Mouse (Mus musculus) hindbrain, embryonic 11.5 days (tissue): ENCODE measurements around the gene Atp5k. TPM values are rescaled to one million over a fixed set of nuclear protein-coding genes. Genes with fewer than 3 reads are reported as not detected.

Source experiments
- ATAC-seq: fragments of 200-750 bp; cut with Nextera tagmentation; 2 replicates; pipeline ENCODE4 v1.8.0; 2017; ENCODE audit warnings: mild to moderate bottlenecking, moderate TSS enrichment, moderate library complexity; ENCODE audit not compliant: low FRiP score
- DNase-seq: peaks from one replicate; pipeline ENCODE4 v3.0.0-alpha.2; 2015; ENCODE audit warnings: low spot score
- H3K27ac ChIP-seq: fragments of 300-500 bp; sonication (generic); 2 replicates; pipeline ENCODE4 v1.5.1; 2014; ENCODE audit warnings: mild to moderate bottlenecking, low read depth, low read length
- H3K27me3 ChIP-seq: fragments of 300-500 bp; sonication (generic); 2 replicates; pipeline ENCODE4 v1.6.1; 2014; ENCODE audit warnings: mild to moderate bottlenecking, low read length, moderate library complexity, mixed read lengths; ENCODE audit not compliant: control insufficient read depth, insufficient read depth
- H3K36me3 ChIP-seq: fragments of 300-500 bp; sonication (generic); 2 replicates; pipeline ENCODE4 v1.6.1; 2014; ENCODE audit warnings: mild to moderate bottlenecking, low read length, moderate library complexity, mixed read lengths; ENCODE audit not compliant: control insufficient read depth, insufficient read depth
- H3K4me1 ChIP-seq: fragments of 300-500 bp; sonication (generic); replicated peaks from 2 replicates; pipeline ENCODE4 v1.6.1; 2014; ENCODE audit warnings: low read length, mixed read lengths; ENCODE audit not compliant: control insufficient read depth, insufficient read depth
- H3K4me2 ChIP-seq: fragments of 300-500 bp; sonication (generic); replicated peaks from 2 replicates; pipeline ENCODE4 v1.6.1; 2014; ENCODE audit warnings: mild to moderate bottlenecking, low read depth, low read length
- H3K4me3 ChIP-seq: fragments of 300-500 bp; sonication (generic); 2 replicates; pipeline ENCODE4 v1.5.1; 2014; ENCODE audit warnings: low read depth, low read length
- H3K9ac ChIP-seq: fragments of 300-500 bp; sonication (generic); 2 replicates; pipeline ENCODE4 v1.6.1; 2014; ENCODE audit warnings: low read depth, low read length
- H3K9me3 ChIP-seq: fragments of 300-500 bp; sonication (generic); 2 replicates; pipeline ENCODE4 v1.6.1; 2016; ENCODE audit warnings: low read length; ENCODE audit not compliant: control insufficient read depth
- WGBS: fragments of 180-500 bp; shearing (Covaris S2); extraction: QIAGEN DNeasy Blood & Tissue Kit; methylation state at CpG from one replicate; pipeline ENCODE4 v1.1.7; 2014; 5-methylcytosine and 5-hydroxymethylcytosine counted together
- polyA plus RNA-seq: library from polyadenylated mRNA; unstranded; fragments of >200 nt; fragmentation: Nextera tagmentation; extraction: Ambion mirVana; gene quantifications from 2 replicates; pipeline ENCODE4 v1.2.1, GENCODE M21; 2014

Atp5k gene
- polyA plus RNA-seq, 1 experiment from 2014 or later, result 390 TPM

DNA sequence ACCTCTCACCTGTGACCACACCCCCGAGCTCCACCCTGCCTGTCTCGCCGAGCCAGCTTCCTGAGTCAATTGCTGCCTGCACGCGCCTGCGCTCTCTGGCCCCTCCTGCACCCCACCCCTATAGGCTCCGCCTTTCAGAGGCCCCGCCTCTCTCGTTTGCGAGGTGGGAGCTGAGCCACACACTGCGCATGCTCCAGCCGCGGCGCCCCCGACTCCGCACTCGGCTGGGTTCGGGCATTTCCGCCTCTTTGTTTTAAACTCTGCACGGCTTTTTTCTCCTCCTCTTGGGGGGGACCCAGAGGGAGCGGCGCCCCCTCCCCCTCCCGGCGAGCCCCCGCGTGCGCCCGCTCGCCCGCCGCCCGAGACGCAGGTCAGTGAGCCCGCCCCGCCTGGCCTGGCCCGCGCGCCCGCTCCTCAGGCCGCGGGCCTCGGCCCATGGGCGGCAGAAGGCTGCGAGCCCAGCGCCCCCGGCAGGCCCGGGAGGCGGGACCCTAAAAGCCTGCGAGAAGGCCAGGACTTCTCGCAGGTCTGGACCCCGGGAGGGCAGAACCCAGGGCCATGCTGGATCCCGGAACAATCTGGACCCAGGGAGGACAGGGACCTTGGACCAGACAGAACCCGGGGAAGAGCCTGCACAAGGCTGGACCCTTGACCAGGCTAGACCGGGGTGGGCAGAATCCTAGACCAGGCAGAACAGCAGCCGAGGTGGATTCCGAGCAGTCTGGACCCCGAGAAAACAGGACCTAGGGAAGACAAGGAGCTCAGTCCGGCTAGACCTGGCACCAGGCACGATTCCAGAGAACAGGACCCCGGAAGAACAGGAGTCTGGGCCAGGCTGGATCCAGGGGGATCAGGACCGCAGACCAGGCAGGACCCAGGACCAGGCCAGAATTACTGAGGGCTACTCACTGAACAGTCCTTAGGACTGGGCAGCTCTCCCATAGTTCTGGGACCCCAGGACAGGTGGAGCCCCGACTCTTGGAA is 27.1 kb upstream of the Atp5k start, which contains the start of gene Pcgf3:
TSS of gene Pcgf3 (plus strand) at position 151 of the 984 bp plus-strand sequence.
- Histone ChIP-seq H3K27ac (peak within 1 kb of the TSS; percentile 87), H3K9ac (peak within 1 kb of the TSS; percentile 99), H3K36me3 (no peaks in the 10 kb centered on the region), H3K4me1 (peaks cover 11% of the 10 kb centered on the region), H3K9me3 (no peaks in the 10 kb centered on the region), H3K4me3 (peak within 1 kb of the TSS; percentile 96), H3K4me2 (peak within 1 kb of the TSS; percentile 95), H3K27me3 (no peaks in the 10 kb centered on the region)
- ATAC-seq (peak; percentile 97), DNase-seq (peak; percentile 98)
- WGBS, result 1% methylated on average over 58 of the region's 62 CpGs

DNA sequence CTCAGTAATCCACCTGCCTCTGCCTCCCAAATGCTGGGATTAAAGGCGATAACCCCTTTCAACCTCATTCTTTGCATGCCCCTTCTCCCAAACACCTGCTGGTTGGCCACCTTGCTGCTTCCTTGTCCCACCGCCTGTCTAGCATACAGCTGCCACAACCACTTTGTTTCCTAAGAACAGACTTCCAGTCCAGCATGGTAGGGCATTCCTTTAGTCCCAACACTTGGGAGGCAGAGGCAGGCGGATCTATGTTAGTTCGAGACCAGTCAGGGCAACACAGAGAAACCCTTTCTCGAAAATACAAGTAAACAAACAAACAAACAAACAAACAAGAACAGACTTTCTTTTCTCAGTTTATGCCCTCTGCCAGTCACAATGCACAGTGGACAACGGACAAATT is 26.2 kb upstream of the Atp5k start:
- no peak overlapping the region for H3K9ac ChIP-seq
- WGBS, result 42% methylated on average over 6 of the region's 6 CpGs
- no peak for ATAC-seq

DNA sequence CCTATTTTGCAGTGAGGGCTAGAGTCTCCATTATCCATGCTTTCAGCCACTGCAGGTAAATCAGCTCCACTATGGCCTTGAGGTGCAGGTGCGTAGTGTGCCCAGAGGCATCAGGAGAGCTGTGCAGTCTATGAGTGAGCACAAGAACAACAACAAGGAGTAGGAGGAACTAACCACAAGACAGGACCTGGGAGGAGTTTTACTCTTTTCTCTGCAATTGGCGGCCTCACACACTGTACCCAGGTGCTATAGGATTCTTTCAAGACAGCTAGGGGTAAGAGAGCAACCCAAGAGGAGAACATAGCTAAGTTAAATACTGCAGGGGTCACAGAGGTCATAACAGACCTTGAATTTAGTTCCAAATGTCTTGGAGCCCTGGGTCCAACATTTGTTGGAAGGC is 24.5 kb upstream of the Atp5k start:
- Histone ChIP-seq H3K36me3 (no peaks in the 10 kb centered on the region), H3K4me3 (no peak overlapping the region), H3K27ac (no peak overlapping the region), H3K9ac (no peak overlapping the region), H3K27me3 (no peaks in the 10 kb centered on the region), H3K9me3 (no peaks in the 10 kb centered on the region), H3K4me2 (no peak overlapping the region), H3K4me1 (peaks cover 8% of the 10 kb centered on the region)
- ATAC-seq, result no peak
- WGBS, result 79% methylated on average over 2 of the region's 2 CpGs
- no peak for DNase-seq

More for the DNA sequence above, 26.2 kb upstream of the Atp5k start:
- peaks cover 11% of the 10 kb centered on the region for H3K4me1 ChIP-seq
- no peaks in the 10 kb centered on the region for H3K9me3 ChIP-seq
- no peak for DNase-seq
- peak overlapping the region; percentile 55 for H3K4me2 ChIP-seq
- H3K27me3 ChIP-seq, result no peaks in the 10 kb centered on the region
- H3K36me3 ChIP-seq, result no peaks in the 10 kb centered on the region
- peak overlapping the region; percentile 96 for H3K4me3 ChIP-seq
- H3K27ac ChIP-seq, result no peak overlapping the region

DNA sequence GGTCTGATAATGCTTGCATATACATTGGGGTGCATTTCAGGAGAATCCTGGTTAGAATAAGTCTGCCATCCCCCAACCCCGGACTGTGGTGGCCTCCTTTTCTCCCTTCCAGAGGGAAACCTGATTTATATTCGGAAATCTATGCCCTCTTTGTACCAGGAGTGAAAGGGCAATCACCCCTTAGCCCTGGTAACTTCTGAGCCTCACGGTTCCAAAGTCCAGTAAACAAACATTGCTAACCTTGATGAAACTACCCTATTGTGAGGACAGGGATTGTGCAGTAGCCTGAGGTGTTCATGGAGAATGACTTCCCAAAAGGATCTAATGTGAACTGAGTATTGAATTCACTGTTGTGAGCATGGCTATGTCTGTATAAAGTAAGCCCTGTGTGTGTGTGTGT is 19.8 kb upstream of the Atp5k start:
- H3K27me3 ChIP-seq, result no peaks in the 10 kb centered on the region
- no peak for ATAC-seq
- H3K4me1 ChIP-seq, result no peaks in the 10 kb centered on the region
- DNase-seq, result no peak
- H3K9ac ChIP-seq, result no peak overlapping the region
- WGBS, result 45% methylated on average over 3 of the region's 3 CpGs
- H3K36me3 ChIP-seq, result no peaks in the 10 kb centered on the region
- no peak overlapping the region for H3K4me2 ChIP-seq
- H3K9me3 ChIP-seq, result no peaks in the 10 kb centered on the region
- no peak overlapping the region for H3K4me3 ChIP-seq
- H3K27ac ChIP-seq, result no peak overlapping the region

DNA sequence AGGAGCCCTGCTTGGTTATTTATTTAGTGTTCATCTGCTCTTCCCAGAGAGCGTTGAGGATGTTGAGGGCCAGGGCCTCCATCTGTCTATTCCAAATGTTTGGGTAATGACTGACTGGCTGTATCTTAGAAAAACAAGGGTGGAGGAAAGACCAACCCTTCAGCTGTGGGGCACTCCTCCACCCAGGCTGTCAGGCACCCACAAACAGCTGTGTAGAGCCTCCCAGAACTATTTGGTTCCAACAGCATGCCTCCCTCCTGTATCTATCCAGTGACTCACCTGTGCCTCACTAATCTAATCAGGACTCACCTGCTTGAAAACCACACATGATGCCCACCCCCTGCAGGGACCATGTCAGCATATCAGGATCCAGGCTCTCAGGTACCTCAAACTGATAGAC is 18.2 kb upstream of the Atp5k start:
- Histone ChIP-seq H3K4me3 (no peak overlapping the region), H3K36me3 (no peaks in the 10 kb centered on the region), H3K9me3 (no peaks in the 10 kb centered on the region), H3K27me3 (0 out of 2 replicates have a peak, but pooled peaks cover 3% of the 10 kb centered on the region), H3K9ac (no peak overlapping the region), H3K4me2 (no peak overlapping the region), H3K27ac (no peak overlapping the region), H3K4me1 (0 out of 2 replicates have a peak, but pooled peaks cover 2% of the 10 kb centered on the region)
- WGBS, result 88% methylated on average over 1 of the region's 1 CpGs
- DNase-seq (no peak), ATAC-seq (no peak)

DNA sequence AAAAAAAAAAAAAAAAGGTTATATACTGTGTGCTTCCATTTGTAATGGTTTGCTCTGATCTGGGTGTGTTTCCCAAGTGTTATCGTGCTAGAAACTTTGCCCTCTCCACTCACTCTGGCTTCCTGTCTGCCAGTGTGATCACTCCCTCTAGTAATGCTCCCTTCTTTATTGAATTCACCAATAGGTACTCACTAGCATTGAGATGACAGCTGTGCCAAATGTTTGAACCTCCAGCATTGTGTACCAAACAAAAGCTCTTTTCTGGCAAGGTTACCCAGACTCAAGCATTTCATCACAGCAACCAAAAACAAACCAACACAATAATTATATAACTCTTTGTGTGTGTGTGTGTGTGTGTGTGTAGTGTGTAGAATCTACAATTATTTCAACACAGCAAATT is 17.4 kb upstream of the Atp5k start:
- Histone ChIP-seq H3K27me3 (0 out of 2 replicates have a peak, but pooled peaks cover 5% of the 10 kb centered on the region), H3K9me3 (no peaks in the 10 kb centered on the region), H3K4me3 (no peak overlapping the region), H3K27ac (no peak overlapping the region), H3K9ac (no peak overlapping the region), H3K4me2 (no peak overlapping the region), H3K36me3 (no peaks in the 10 kb centered on the region), H3K4me1 (0 out of 2 replicates have a peak, but pooled peaks cover 2% of the 10 kb centered on the region)
- DNase-seq, result no peak
- ATAC-seq, result no peak
- WGBS, result 95% methylated on average over 1 of the region's 1 CpGs

DNA sequence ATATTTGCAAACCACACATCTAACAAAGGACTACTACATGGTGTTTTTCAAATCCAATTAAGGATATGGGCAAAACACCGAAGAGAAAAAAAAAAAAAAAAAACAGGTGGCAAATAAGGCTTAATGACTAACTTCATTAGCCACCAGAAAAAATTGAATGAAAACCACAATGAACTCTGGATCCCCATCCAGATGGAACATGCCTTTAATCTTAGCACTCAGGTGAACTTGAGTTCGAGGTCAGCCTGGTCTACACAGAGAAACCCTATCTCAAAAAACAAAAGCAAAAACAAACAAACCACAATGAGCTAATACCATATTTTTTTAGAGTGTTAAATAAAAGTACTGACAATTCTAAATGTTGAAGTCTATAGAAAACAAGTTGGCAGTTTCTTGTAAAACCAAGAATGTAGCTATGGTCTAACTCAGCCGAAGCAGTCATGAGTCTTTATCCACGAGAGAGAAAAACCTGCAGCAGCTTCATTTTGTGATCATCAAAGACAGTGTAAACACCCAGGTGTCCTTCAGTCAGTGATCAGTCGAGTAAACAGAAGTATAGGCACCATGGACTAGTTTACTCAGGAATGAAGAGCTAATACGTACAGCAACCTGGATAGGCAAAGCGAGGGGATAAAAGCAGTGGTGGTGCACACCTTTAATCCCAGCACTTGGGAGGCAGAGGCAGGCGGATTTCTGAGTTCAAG is 16.7 kb upstream of the Atp5k start:
- WGBS, result 84% methylated on average over 8 of the region's 8 CpGs

DNA sequence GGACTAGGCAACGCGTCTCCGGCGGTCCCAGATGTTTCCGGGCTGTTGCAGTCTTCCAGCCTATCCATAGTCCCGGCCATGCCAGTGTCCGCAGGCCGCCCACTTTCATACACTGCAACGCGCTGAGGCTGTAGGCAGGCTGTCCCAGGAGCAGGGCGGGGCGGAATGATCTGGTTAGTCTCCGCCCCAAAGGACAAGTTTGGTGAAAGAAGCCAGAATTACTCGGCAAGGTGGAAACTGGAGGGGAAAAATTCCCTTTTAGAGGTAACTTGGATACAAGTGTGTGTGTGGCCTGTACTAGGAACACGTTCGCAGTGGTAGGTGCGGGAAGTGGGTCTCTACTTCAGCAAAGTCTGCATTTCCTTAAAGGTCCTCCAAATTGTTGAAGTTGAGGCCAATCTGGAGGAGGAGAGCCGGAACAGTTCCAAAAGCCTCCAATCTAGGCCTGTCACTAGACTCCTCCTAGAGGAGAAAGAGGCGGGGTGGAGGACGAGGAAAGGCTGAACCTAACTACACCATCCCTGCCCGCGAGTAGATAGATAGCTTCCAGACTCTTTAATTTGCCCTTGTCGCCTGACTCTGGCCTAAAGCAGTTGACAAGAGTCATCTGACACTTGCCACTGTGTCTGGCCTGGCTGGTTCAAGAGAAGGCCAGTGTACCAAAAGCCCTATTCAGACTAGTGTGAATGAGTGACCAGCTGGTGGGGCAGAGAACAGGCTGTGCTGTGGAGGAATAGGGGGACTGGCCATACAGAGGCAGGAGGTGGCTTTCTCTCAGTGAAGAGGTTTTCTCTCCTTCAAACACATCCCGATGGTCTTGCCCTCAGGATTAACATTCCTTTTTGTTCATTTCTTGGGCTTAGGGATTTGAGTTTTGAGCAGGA is 14.8 kb upstream of the Atp5k start, which contains the start of gene Mfsd7a:
TSS of gene Mfsd7a (minus strand) at position 107 of the 884 bp plus-strand sequence.
- Histone ChIP-seq H3K4me3 (peak within 1 kb of the TSS; percentile 21), H3K27ac (no peak within 1 kb of the TSS), H3K9ac (peak within 1 kb of the TSS; percentile 31; the same call in 1 of the 2 replicates), H3K36me3 (no peaks in the 10 kb centered on the region), H3K27me3 (0 out of 2 replicates have a peak, but pooled peaks cover 5% of the 10 kb centered on the region), H3K9me3 (no peaks in the 10 kb centered on the region), H3K4me1 (0 out of 2 replicates have a peak, but pooled peaks cover 2% of the 10 kb centered on the region), H3K4me2 (peak within 1 kb of the TSS; percentile 56)
- 14% methylated on average over 24 of the region's 24 CpGs for WGBS
- DNase-seq (peak; percentile 53), ATAC-seq (peak; percentile 79)

More for the DNA sequence above, 16.7 kb upstream of the Atp5k start:
- no peak overlapping the region for H3K4me2 ChIP-seq
- no peak overlapping the region for H3K4me3 ChIP-seq
- no peak overlapping the region for H3K27ac ChIP-seq
- H3K4me1 ChIP-seq, result 0 out of 2 replicates have a peak, but pooled peaks cover 2% of the 10 kb centered on the region
- H3K36me3 ChIP-seq, result no peaks in the 10 kb centered on the region
- no peaks in the 10 kb centered on the region for H3K9me3 ChIP-seq
- H3K27me3 ChIP-seq, result 0 out of 2 replicates have a peak, but pooled peaks cover 5% of the 10 kb centered on the region
- H3K9ac ChIP-seq, result no peak overlapping the region
- DNase-seq (no peak), ATAC-seq (no peak)
